Mouse (Mus musculus) small intestine, adult 2 months (tissue): ENCODE results near the gene Dnm2. TPM values are rescaled to one million over a fixed set of nuclear protein-coding genes. Genes with fewer than 3 reads are reported as not detected.

ENCODE experiments used
- H3K27ac ChIP-seq: fragments of 200-500 bp; 2 replicates; pipeline ENCODE4 v1.5.1; 2012; ENCODE audit warnings: low read depth, low read length, control low read depth, inconsistent platforms; ENCODE audit not compliant: insufficient read depth
- H3K27me3 ChIP-seq: fragments of 200-500 bp; 2 replicates; pipeline ENCODE4 v1.6.1; 2012; ENCODE audit warnings: mild to moderate bottlenecking, moderate library complexity, low read length, inconsistent platforms; ENCODE audit not compliant: control insufficient read depth, insufficient read depth
- H3K36me3 ChIP-seq: fragments of 200-500 bp; 2 replicates; pipeline ENCODE4 v1.6.1; 2012; ENCODE audit warnings: mild to moderate bottlenecking, low read length, control low read depth, inconsistent platforms; ENCODE audit not compliant: control insufficient read depth, insufficient read depth
- H3K4me1 ChIP-seq: fragments of 200-500 bp; 2 replicates; pipeline ENCODE4 v1.6.1; 2012; ENCODE audit warnings: low read length, inconsistent platforms, mixed read lengths; ENCODE audit not compliant: control insufficient read depth, insufficient read depth, insufficient read length
- H3K4me3 ChIP-seq: fragments of 200-500 bp; 2 replicates; pipeline ENCODE4 v1.5.1; 2012; ENCODE audit warnings: low read depth, mild to moderate bottlenecking, control low read depth, inconsistent platforms, low read length, moderate library complexity
- CTCF ChIP-seq: fragments of 200-500 bp; IDR thresholded peaks from 2 replicates; pipeline ENCODE4 v1.5.1; 2012; ENCODE audit warnings: low read depth, mild to moderate bottlenecking, control low read depth, inconsistent platforms, low read length, moderate library complexity, mixed read lengths; ENCODE audit not compliant: insufficient replicate concordance, insufficient read length; ENCODE audit errors: extremely low read depth
- POLR2A ChIP-seq: fragments of 200-500 bp; IDR thresholded peaks from 2 replicates; pipeline ENCODE4 v1.6.1; 2012; ENCODE audit warnings: low read depth, mild to moderate bottlenecking, control low read depth, inconsistent platforms, low read length, moderate library complexity
- WGBS: fragments of 180-500 bp; shearing (Covaris S2); methylation state at CpG from one replicate; pipeline ENCODE4 v1.1.7; 2018; 5-methylcytosine and 5-hydroxymethylcytosine counted together
- polyA plus RNA-seq: library from polyadenylated mRNA; depleted of rRNA; stranded (reverse); fragments of >200 nt; gene quantifications from 2 replicates; pipeline ENCODE4 v1.2.3, GENCODE M21; 2012

Gene Dnm2
- polyA plus RNA-seq, 1 experiment = 517 TPM

DNA sequence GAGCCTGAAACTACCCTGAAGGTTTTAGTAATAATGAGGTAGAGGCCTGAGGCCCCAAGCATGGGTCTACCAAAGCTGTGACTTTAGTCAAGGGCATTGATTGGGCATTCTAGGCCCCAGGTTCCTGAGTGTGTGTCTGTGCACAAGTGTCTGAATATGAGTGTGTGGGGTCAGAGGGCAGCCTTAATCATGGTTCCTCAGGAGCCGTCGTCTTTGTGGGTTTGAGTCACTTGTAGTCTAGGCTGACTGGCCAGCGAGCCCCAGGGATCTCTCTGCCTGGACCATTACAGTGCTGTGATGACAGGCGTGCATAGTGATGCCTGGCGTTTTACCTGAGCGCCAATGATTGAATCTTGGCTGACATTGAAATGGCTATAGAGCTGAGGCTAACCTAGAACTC, 3.5 kb downstream of the Dnm2 start:
- Histone ChIP-seq H3K36me3 (peaks cover 2% of the 10 kb centered on the region), H3K4me1 (peaks cover 21% of the 10 kb centered on the region), H3K27me3 (no peaks in the 10 kb centered on the region), H3K27ac (no peak overlapping the region), H3K4me3 (no peak overlapping the region)
- 75% methylated on average over 6 of the region's 6 CpGs for WGBS
- TF ChIP-seq CTCF = no peak
- no peak for TF ChIP-seq POLR2A

DNA sequence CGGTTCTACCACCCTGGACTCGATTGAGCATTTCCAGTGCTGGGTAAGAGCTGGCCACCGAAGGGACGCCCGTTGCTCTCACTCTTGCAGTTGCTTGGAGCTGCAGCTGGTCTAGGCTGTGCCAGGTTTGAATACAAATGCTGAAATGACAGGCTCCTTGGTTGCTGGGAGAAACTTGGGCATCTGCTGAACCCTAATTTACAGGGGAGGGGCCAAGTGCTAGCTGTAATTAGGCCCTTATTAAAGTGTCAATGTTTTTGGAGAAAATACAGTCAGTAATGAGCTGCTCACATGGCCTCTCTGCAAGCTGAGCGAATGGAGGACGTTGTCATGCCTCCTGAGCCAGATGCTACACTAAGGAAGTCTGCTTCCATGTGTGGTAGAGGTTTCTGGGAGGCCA, 6.0 kb downstream of the Dnm2 start:
- H3K4me3 ChIP-seq = no peak overlapping the region
- H3K36me3 ChIP-seq = peaks cover 2% of the 10 kb centered on the region
- TF ChIP-seq POLR2A = no peak
- H3K27me3 ChIP-seq = no peaks in the 10 kb centered on the region
- H3K27ac ChIP-seq = no peak overlapping the region
- 73% methylated on average over 7 of the region's 7 CpGs for WGBS
- H3K4me1 ChIP-seq = peaks cover 26% of the 10 kb centered on the region

DNA sequence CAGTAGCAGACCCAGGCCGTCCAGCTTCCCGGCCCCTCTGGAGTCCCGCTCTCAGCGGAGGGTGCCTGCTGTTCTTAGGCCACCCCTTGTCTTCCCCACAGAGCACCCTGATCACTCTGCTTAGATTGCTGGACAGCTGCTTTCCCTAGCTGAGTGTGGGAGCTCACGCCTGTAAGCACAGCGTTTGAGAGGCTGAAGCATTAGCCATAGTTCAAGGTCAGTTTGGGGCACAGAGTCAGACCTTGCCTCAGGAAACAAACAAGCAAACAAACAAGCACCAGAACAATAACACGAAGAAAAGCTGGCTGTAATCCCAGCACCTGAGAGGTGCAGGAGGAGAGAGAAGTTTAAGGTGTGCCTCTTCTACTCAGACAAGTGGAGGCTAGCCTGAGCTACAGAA, 7.4 kb downstream of the Dnm2 start:
- peaks cover 2% of the 10 kb centered on the region for H3K36me3 ChIP-seq
- no peaks in the 10 kb centered on the region for H3K27me3 ChIP-seq
- peaks cover 33% of the 10 kb centered on the region for H3K4me1 ChIP-seq
- TF ChIP-seq CTCF = no peak
- no peak for TF ChIP-seq POLR2A
- WGBS = 76% methylated on average over 7 of the region's 7 CpGs
- no peak overlapping the region for H3K27ac ChIP-seq
- H3K4me3 ChIP-seq = no peak overlapping the region

DNA sequence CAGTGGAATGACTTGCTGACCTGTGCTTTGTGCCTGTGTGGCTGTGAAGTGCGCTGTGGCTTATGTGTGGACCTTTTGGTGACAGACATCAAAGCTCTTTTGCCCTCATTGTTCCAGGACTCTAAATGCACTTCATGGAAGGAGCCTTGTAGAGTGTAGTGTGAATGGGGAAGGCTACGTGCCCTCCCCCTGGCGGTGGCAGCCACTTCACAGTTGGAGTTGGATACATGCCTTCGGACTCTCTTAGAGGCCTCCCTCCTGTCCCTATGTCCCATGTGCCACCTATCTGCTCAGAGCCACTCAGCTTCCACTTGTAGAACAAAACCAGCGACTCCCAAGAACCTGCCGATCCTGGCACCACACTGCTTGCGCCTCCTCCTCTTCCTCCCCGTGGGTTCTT, 9.1 kb downstream of the Dnm2 start:
- no peak overlapping the region for H3K4me3 ChIP-seq
- peaks cover 23% of the 10 kb centered on the region for H3K4me1 ChIP-seq
- WGBS = 85% methylated on average over 8 of the region's 8 CpGs
- H3K36me3 ChIP-seq = peaks cover 2% of the 10 kb centered on the region
- H3K27ac ChIP-seq = no peak overlapping the region
- TF ChIP-seq CTCF = no peak
- TF ChIP-seq POLR2A = no peak
- no peaks in the 10 kb centered on the region for H3K27me3 ChIP-seq

DNA sequence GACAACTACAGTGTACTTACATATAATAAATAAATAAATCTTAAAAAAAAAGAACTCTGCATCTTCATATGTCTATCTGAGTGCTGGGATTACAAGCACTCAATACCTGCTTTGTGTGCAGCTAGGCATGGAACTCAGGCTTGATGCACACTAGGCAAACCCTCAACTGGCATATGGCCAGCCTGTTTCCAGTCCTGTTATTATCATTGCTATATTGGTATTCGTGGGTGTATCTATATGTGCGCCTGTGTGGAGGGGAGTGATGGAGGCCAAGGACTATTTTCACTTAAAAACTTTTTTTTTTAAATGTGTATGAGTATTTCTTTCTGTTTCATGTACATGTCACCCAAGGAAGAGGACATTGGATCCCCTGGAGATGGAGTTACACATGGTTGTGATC, 9.7 kb downstream of the Dnm2 start:
- WGBS = 65% methylated on average over 2 of the region's 2 CpGs
- TF ChIP-seq CTCF = no peak
- no peak for TF ChIP-seq POLR2A
- peaks cover 24% of the 10 kb centered on the region for H3K4me1 ChIP-seq
- peaks cover 2% of the 10 kb centered on the region for H3K36me3 ChIP-seq
- no peak overlapping the region for H3K4me3 ChIP-seq
- no peak overlapping the region for H3K27ac ChIP-seq
- H3K27me3 ChIP-seq = no peaks in the 10 kb centered on the region

DNA sequence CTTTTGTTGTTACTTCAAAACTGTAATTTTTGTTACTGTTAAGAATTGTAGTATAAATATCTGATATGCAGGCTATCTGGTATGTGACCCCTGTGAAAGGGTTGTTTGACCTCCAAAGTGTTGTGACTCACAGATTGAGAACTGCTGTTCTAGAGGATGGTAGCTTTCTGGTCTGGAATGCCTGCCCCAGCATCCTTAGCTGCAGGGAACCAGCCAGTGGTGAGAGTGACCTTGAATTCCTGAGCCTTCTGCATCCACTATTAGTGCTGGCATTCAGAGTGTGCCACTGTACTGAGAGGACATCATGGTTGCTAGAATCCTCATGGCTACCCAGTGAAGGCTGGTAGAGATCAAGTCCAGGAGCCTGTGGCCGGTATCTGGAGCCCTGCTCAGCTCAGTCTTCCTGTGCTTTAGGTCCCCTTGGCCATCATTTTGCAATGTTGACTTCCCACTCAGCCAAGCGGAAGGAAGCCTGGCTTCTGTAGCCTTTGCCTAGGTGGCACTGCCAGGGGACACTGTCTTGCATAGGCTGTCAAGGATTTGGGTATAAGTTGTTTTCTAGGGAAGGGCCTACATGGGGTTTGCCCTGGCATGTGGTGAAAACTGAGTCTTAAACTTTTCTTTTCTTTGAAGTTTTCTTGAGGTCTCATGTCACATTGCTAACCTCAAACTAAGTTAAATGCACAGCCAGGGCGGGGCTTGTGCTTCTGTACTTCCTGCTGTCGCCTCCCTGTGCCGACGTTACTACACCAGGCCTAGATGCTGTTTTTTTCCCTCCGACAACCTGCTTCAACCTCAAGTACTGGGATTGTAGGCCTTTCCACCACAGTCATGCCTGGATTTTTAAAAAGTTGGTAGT, 11.3 kb downstream of the Dnm2 start:
- no peak overlapping the region for H3K4me3 ChIP-seq
- no peaks in the 10 kb centered on the region for H3K36me3 ChIP-seq
- H3K4me1 ChIP-seq = peaks cover 23% of the 10 kb centered on the region
- H3K27me3 ChIP-seq = no peaks in the 10 kb centered on the region
- TF ChIP-seq CTCF (no peak), POLR2A (no peak)
- 41% methylated on average over 7 of the region's 7 CpGs for WGBS
- H3K27ac ChIP-seq = peak overlapping the region; percentile 8; the same call in 1 of the 2 replicates

DNA sequence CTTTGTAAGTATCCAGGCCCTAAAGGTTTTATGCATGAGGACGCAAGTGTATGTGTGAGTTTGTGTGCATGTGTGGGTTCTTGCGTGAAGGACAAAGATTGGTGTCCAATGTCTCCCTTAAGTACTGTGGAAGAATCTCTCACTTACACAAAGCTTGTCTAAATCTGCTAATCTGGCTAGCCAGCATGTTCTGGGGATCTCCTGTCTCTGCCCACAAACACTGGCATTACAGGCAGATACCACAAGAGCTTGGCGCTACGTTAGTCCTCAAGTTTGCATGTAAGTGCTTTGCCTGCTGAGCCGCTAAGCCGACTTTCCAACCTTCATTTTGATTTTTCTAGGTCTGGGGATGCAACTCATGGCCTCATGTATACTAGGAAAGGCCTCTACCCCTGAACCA, 12.9 kb downstream of the Dnm2 start:
- H3K27me3 ChIP-seq = no peaks in the 10 kb centered on the region
- no peak overlapping the region for H3K27ac ChIP-seq
- no peak for TF ChIP-seq POLR2A
- no peak for TF ChIP-seq CTCF
- 96% methylated on average over 6 of the region's 6 CpGs for WGBS
- no peaks in the 10 kb centered on the region for H3K36me3 ChIP-seq
- H3K4me3 ChIP-seq = no peak overlapping the region
- H3K4me1 ChIP-seq = peaks cover 23% of the 10 kb centered on the region
